Mouse (Mus musculus): ENCODE measurements around the gene Cd44. TPM values are rescaled to one million over a fixed set of nuclear protein-coding genes. Genes with fewer than 3 reads are reported as not detected.
A peak's percentile ranks its signal among the peaks of the same experiment; 100 is the strongest.

Cd44 gene
- polyA plus RNA-seq, 1 experiment from 2014 or later, result 145 TPM

GRCm38 (mm10) chr2:102778208-102778607, 123.3 kb downstream of the Cd44 start:
- no peak for TF ChIP-seq CTCF (IDR thresholded peaks at IDR 0.05)
- DNase-seq (ENCODE audit: low read depth, low spot score) (no peak), ATAC-seq (no peak)
- ChIA-PET CTCF (interaction anchor here (0.6 to 1.7 kb wide), 5 partner anchors 9 to 86 kb away, joined by 3 to 6 read pairs (median 3); no protein-coding TSS in a partner anchor), POLR2A (interaction anchor here (0.6 kb wide), 2 partner anchors 12 to 14 kb away, joined by 3 to 5 read pairs; no protein-coding TSS in a partner anchor)
- in situ Hi-C loops (cut with MboI; ENCODE audit: low pct_unique_long_range_greater_than_20kb), result no loop called here
- no peaks in the 10 kb centered on the region for H3K27me3 ChIP-seq

DNA sequence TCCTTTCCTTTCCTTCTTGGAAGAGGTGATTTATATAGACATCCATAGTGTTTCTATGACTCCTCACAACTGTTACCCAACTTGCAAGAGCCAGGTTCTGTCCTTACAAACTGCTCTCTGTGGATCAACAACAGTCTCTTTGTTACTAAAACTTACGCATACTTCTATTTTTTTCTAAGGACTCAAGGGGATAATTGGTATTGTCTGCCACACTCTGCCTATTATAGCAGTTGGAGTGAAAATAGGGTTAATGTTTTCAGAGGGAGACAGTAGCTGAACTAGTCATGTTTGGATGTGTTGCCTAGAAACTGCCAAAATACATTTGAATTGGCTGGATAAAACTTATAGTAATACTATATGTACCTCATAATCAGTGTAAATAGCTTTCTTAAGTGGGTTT, 125.9 kb downstream of the Cd44 start:
- no peaks in the 10 kb centered on the region for H3K27me3 ChIP-seq
- ChIA-PET CTCF (interaction anchor here (1.4 to 1.5 kb wide), 2 partner anchors 8 to 26 kb away, joined by 4 read pairs; no protein-coding TSS in a partner anchor), POLR2A (no interaction called here)
- in situ Hi-C loops (cut with MboI; ENCODE audit: low pct_unique_long_range_greater_than_20kb), result no loop called here
- TF ChIP-seq CTCF (IDR thresholded peaks at IDR 0.05), result no peak
- ATAC-seq, result no peak
- no peak for DNase-seq (ENCODE audit: low read depth, low spot score)

DNA sequence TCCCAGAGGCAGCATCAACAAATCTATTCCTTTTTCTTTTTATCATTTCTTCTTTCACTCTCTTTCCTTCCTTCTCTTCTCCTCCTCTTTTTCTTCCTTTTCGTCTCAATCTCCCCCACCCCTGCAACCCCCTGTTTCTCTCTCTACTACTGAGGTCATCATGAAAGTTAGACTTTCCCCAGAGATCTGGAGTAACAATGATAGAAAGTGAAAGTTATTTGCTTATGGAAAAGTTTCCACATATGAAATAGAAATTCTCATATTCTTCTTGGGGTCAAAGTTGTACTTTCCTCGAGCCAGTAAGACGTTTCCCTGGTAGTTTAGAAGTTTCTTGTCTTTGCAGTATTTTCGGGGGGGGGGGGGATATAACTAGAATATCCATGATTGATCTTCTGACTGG, 126.8 kb downstream of the Cd44 start:
- no peak for TF ChIP-seq CTCF (IDR thresholded peaks at IDR 0.05)
- DNase-seq (ENCODE audit: low read depth, low spot score), result no peak
- CTCF ChIA-PET, result interaction anchor here (1.5 to 1.8 kb wide), 2 partner anchors 11 kb away, joined by 5 to 7 read pairs; no protein-coding TSS in a partner anchor
- POLR2A ChIA-PET, result no interaction called here
- in situ Hi-C loops (cut with MboI; ENCODE audit: low pct_unique_long_range_greater_than_20kb), result no loop called here
- no peaks in the 10 kb centered on the region for H3K27me3 ChIP-seq
- no peak for ATAC-seq

DNA sequence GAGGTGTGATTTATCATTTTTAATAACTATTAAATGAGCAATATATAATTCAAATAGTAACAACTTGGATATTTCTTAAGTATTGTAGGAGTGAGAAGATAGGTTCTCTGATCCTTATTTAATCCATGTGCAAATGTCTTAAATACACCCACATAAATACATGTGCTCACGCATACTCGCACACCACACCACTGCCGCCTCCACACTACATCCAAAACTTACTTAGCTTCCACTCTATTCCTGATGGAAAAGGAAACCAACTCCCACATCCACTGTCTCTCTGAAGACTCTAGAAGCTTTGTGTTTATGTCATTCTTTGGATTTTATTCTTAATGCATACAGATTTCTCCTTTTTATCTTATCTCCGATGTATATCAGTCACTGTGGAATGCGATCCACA, 129.2 kb downstream of the Cd44 start:
- DNase-seq (ENCODE audit: low read depth, low spot score) (no peak), ATAC-seq (no peak)
- H3K27me3 ChIP-seq, result no peaks in the 10 kb centered on the region
- in situ Hi-C loops (cut with MboI; ENCODE audit: low pct_unique_long_range_greater_than_20kb), result no loop called here
- CTCF ChIA-PET, result no interaction called here
- POLR2A ChIA-PET, result no interaction called here
- TF ChIP-seq CTCF (IDR thresholded peaks at IDR 0.05), result no peak

- CTCF ChIA-PET, result no interaction called here
These were observed 130.2 kb downstream of the Cd44 start for GRCm38 (mm10) chr2:102771304-102771703.

GRCm38 (mm10) chr2:102768267-102768666, 133.2 kb downstream of the Cd44 start:
- in situ Hi-C loops (cut with MboI; ENCODE audit: low pct_unique_long_range_greater_than_20kb), result no loop called here
- no peaks in the 10 kb centered on the region for H3K27me3 ChIP-seq
- DNase-seq (ENCODE audit: low read depth, low spot score), result no peak
- ATAC-seq, result no peak
- ChIA-PET CTCF (interaction anchor here (0.8 to 1.3 kb wide), 3 partner anchors 8 to 35 kb away, joined by 3 to 4 read pairs (median 3); no protein-coding TSS in a partner anchor), POLR2A (interaction anchor here (0.6 kb wide), 1 partner anchor 64 kb away, joined by 3 read pairs; no protein-coding TSS in a partner anchor)
- no peak for TF ChIP-seq CTCF (IDR thresholded peaks at IDR 0.05)

More at GRCm38 (mm10) chr2:102771304-102771703, 130.2 kb downstream of the Cd44 start:
- no peak for TF ChIP-seq CTCF (IDR thresholded peaks at IDR 0.05)
- in situ Hi-C loops (cut with MboI; ENCODE audit: low pct_unique_long_range_greater_than_20kb), result no loop called here
- no peak for ATAC-seq
- POLR2A ChIA-PET, result no interaction called here
- H3K27me3 ChIP-seq, result no peaks in the 10 kb centered on the region
- DNase-seq (ENCODE audit: low read depth, low spot score), result no peak

DNA sequence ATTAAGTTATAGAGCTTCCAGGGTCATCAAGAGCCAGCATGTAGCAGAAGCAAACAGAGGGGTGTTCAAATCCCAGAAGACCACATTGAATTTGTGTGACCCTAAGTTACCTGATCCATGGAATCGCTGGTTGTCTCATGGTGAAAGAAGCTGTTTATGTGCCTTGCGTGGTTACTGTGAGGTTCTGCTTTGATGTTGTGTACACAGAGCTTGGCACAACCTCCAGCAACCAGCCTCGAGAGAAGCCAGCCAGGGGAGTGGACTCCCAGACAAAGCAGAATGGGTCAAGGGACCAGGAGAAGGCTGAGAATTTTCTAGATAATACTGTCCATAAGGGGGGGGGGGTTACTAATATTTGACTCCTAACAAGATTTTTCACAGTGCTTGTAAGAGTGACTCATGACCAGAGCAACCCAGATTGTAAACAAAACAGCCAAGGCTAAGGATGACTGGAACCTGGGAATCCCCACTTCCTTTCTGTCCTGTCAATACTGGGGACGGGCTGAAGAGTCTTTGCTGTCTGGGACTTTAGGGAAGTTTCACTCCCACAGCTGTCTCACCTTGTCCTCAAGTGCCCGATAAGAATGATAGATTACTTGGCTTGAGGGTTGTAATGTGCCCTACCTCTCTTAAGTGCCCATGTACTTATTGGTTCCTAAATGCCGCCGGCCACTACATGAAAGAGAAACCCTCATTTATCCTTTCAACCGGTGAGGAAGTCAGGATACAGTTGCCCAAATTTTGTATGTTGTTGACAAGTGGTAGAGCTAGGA, 136.7 kb downstream of the Cd44 start:
- POLR2A ChIA-PET, result interaction anchor here (0.6 kb wide), 2 partner anchors 22 to 73 kb away, joined by 3 to 12 read pairs; no protein-coding TSS in a partner anchor
- no peaks in the 10 kb centered on the region for H3K27me3 ChIP-seq
- ATAC-seq (peak; percentile 85), DNase-seq (ENCODE audit: low read depth, low spot score) (no peak)
- CTCF ChIA-PET, result interaction anchor here (1.5 to 1.8 kb wide), 2 partner anchors 9 to 63 kb away, joined by 5 read pairs; no protein-coding TSS in a partner anchor
- TF ChIP-seq CTCF (IDR thresholded peaks at IDR 0.05), result no peak
- in situ Hi-C loops (cut with MboI; ENCODE audit: low pct_unique_long_range_greater_than_20kb), result no loop called here

DNA sequence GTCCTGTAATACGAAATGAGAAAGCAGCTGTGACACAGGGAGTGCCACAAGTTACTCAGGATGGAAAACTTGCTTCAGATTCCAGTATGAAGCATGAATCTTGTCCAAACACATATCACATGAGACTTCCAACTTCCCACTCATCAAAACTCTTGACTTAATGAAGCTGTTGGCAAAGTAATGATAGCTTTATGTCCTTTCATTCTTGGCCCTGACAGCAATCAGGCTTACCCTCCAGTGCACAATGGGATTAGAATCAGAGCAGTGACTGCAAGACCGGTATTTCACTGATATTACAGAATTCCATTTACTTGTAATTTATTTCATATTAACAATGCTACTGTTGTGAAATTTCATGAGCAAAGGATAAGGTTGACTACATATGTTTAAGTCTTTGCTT, 137.5 kb downstream of the Cd44 start:
- TF ChIP-seq CTCF (IDR thresholded peaks at IDR 0.05), result no peak
- ChIA-PET POLR2A (no interaction called here), CTCF (interaction anchor here (0.8 to 1.8 kb wide), 4 partner anchors 10 to 62 kb away, joined by 3 to 5 read pairs (median 4); no protein-coding TSS in a partner anchor)
- in situ Hi-C loops (cut with MboI; ENCODE audit: low pct_unique_long_range_greater_than_20kb), result no loop called here
- ATAC-seq (no peak), DNase-seq (ENCODE audit: low read depth, low spot score) (no peak)
- H3K27me3 ChIP-seq, result no peaks in the 10 kb centered on the region

- ATAC-seq (no peak), DNase-seq (ENCODE audit: low read depth, low spot score) (no peak)
- no peaks in the 10 kb centered on the region for H3K27me3 ChIP-seq
- no peak for TF ChIP-seq CTCF (IDR thresholded peaks at IDR 0.05)
- in situ Hi-C loops (cut with MboI; ENCODE audit: low pct_unique_long_range_greater_than_20kb), result no loop called here
- POLR2A ChIA-PET, result no interaction called here
- CTCF ChIA-PET, result interaction anchor here (0.8 to 1.8 kb wide), 3 partner anchors 10 to 61 kb away, joined by 3 to 5 read pairs (median 3); no protein-coding TSS in a partner anchor
These were observed 138.3 kb downstream of the Cd44 start for GRCm38 (mm10) chr2:102763176-102763575.

Other genes starting within 250 kb of the Cd44 start
- 0.92 TPM for gene Slc1a2, start 243.0 kb downstream of the Cd44 start, polyA plus RNA-seq (2021)
- 43.4 TPM for gene Pdhx, start 171.8 kb upstream of the Cd44 start, polyA plus RNA-seq (2021)
- gene Apip, start 172.0 kb upstream of the Cd44 start, polyA plus RNA-seq (2021), result 48.6 TPM

Measured in Patski (cell line).